Mouse (Mus musculus) liver (tissue): ENCODE data around the gene Ttc8.

Experiments
- DNase-seq: peaks from one replicate; pipeline ENCODE4 v3.0.0-alpha.2; 2020; ENCODE audit warnings: mixed read lengths

Ttc8 gene

DNA sequence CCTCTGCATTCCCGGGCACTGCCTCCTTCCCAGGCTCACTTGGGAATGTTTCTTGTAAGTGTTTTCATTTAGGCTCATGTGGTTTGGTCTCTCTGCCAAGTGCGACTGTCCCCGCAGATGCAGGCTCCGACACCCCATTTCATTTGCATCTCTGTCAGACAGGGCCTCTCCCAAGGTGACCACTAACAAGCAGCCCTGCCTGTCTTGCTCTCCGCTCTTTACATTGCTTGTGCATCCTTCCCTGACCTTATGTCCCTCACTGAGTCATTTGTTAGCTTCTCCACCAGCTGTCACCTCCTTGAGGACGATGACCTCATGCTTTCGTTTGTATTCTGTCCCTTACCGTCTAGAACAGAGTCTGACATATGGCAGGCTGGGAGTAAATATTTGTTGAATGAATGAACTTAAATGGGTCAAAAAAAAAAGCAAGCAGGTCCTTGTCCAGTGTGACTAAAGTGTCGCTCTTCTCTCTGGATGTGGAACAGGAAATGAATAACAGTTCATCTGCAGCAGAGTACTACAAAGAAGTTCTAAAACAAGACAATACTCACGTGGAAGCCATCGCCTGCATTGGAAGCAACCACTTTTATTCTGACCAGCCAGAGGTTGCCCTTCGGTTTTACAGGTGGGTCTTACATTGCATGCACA is 53.9 kb downstream of the Ttc8 start:
- no peak for DNase-seq

DNA sequence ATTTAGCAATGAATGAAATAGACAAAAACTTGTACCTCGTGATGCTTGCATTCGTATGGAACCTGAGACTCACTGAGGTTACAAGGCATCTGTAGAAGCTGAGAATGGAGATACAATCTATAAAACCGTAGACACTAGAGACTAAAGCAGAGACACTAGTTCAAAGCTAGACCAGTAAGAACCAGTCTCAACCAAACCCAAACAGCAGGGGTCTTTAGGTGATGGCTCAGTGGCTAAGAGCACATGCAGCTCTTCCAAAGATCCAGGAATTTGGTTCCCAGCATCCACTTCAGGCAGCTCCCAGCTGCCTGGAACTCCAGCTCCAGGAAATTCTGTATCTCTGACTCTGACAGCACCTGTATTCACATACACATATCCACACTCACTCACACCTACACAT is 60.7 kb downstream of the Ttc8 start:
- DNase-seq: no peak

GRCm38 (mm10) chr12:98984785-98985184 is 64.4 kb downstream of the Ttc8 start:
- no peak for DNase-seq

DNA sequence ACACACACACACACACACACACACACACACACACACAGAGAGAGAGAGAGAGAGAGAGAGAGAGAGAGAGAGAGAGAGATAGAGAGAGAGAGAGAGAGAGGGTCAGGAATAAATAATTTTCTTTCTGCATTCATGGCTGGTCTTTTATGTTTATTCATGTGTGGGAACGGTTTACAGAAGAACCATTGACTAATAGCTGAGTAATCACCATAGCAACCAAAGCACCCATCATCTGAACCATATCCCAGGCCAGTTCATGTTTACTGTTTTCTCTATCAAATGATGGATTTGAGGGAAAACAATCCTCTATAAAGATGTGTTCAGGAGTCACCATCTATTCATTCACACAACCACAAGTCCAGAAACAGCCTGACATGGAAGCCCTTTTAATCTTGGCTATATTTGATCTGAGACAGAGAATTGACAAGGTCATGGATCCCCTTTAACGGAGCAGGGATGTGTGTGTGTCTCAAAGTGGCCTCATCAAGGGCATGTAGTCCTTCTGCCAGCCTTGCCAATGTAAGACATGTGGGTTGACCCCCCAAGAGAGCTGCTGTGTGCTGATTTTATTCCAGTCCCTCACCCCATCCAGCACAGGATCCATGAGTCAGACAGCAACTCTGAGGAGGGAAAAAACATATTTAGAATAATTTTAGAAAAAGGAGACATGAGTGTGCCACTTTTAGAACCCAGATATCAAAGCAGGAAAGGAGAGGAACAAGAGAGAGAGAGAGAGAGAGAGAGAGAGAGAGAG is 70.9 kb downstream of the Ttc8 start:
- no peak for DNase-seq

GRCm38 (mm10) chr12:98991830-98992216 is 71.4 kb downstream of the Ttc8 start:
- DNase-seq: no peak

- DNase-seq: no peak
These were observed 73.4 kb downstream of the Ttc8 start for GRCm38 (mm10) chr12:98993736-98994135.

- DNase-seq: no peak
These were observed 74.0 kb downstream of the Ttc8 start for GRCm38 (mm10) chr12:98994366-98994765.

DNA sequence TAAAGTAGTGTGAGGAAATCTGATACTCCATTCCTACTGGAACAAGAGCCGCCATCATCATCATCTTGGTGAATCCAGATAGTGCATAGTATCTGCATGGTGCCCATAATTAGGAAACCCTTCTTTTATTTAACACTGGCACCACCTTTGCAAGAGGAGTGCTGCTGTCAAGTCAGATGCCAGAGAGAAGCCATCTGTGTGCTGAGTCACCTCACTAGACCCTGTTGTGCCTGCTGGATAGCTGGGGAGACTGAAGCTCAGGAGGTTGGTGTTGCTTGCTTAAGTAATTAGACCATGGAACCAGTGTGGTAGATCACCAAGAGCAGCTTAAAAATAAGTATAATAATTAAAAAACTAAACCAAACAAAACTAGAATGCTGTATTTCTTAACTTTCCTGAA is 75.5 kb downstream of the Ttc8 start:
- DNase-seq: no peak

GRCm38 (mm10) chr12:98996581-98996988 is 76.2 kb downstream of the Ttc8 start:
- DNase-seq: no peak

DNA sequence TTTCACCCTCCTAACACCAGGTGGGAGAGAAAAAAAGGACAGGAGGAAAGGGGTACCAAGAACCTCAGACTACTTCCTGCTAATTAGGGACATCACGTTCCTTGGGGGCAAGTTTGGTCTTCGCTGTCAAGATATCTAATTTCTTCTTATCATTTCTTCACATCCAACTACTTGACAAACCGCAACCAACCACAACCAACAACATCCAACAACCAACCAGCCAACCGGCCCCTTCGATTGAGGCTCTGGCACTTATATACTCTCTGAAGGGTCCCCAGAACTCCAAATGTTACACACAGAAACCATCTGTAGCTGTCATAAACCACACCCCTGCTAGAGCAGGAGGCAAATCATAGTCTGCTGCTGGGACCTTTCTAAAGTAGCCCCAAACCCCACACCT is 76.7 kb downstream of the Ttc8 start:
- no peak for DNase-seq

DNA sequence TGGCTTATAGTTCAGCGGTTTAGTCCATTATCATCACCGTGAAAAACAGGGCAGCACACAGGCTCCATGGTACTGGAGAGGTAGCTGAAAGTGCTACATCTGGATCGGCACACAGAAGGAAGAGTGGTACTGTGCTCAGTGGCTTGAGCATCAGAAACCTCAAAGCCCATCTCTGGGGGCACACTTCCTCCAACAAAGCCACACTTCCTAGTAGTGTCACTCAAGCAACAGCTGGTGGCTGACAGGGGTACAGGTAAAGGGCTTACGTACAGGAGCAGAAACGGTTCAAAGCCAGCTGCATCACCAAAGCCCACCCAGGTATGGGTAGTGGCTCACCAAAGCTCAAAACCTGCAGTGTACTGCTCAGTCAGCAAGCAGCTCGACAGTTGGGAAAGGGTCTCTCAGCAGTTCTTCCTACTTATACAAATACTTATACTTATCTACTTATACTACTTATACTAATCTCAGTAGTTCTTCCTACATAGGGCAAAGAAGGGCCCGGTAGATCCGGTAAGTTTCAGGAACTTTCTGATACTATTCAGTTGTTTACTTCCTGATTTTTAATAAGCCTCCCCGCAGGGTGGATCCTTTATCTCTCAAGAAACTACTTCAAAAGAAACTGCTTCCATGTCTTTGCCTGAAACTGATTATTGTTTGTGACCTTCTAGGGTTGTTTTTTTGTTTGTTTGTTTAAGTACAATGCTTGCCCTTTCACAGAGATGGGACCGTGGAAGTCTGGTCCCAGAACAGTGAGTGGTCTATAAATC is 78.5 kb downstream of the Ttc8 start:
- no peak for DNase-seq

- DNase-seq: no peak
These were observed 79.9 kb downstream of the Ttc8 start for GRCm38 (mm10) chr12:99000310-99000709.

- DNase-seq: no peak
These were observed 82.7 kb downstream of the Ttc8 start for GRCm38 (mm10) chr12:99003046-99003445.

- no peak for DNase-seq
These were observed 84.4 kb downstream of the Ttc8 start for GRCm38 (mm10) chr12:99004752-99005151.

GRCm38 (mm10) chr12:99008786-99009185 is 88.4 kb downstream of the Ttc8 start:
- no peak for DNase-seq

GRCm38 (mm10) chr12:99009430-99009829 is 89.1 kb downstream of the Ttc8 start:
- DNase-seq: no peak

- no peak for DNase-seq
These were observed 89.7 kb downstream of the Ttc8 start for GRCm38 (mm10) chr12:99010044-99010443.

- no peak for DNase-seq
These were observed 90.9 kb downstream of the Ttc8 start for GRCm38 (mm10) chr12:99011161-99011861.

DNA sequence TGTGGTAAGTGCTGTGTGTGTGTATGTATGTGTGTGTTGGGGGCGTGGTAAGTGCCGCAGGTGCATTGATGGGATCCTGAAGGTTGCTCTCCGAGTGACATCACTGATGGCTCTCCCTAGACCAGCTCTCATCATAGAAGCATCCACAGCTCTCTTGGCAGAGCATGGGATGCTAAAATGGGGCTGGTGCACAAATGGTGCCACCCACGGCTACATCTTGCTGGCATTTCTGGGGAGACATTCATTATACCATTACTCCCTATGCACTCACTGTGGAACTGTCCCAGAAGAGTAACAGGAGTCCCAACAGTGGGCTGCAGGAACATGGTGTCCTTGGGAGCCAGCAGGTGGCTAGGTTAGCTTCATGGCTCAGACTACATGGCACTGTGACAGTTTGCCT is 95.5 kb downstream of the Ttc8 start:
- no peak for DNase-seq

DNA sequence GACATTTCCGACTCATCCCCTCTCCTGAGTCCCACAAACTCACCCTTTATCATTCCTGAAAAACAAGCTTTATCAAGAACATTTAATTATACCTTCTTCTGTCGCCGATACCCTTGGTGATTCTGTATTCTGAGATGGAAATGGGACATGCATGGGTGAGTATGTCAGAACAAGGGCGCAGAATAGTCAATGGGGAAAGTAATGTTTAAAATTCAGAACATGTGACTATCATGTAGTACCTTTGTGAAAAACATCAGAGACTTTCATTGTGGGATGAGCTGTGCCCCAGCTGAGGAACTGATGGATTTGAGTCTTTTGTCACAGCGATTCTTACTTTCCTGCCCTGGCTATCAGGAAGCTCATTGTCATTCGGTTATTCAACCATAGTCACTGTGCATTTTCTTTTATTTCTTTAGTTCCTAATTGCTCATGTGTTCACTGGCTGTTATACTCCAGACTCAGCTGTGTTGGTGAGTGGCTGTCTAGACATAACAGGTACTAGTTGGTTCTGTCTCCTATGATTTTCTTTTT is 104.1 kb downstream of the Ttc8 start:
- no peak for DNase-seq

- DNase-seq: no peak
These were observed 105.9 kb downstream of the Ttc8 start for GRCm38 (mm10) chr12:99026291-99026690.

DNA sequence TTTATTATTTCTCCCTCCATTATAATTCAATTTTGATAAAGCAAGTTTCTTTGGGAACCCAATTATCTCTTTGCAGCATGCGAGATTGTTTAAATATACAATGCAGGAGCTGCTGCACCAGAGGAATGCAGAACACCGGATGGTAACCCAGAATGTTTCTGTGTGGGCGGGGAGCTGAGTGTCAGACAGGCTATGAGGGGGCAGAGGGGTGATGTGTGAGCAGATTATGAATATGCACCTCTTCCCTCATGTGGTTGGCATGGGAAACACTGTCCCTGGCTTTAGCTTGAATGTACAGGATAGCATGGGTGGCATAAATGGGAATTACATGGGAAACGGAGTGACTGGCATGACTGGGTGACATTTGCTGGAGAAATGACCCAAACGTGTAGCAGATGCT is 108.3 kb downstream of the Ttc8 start:
- no peak for DNase-seq

GRCm38 (mm10) chr12:99030022-99030421 is 109.6 kb downstream of the Ttc8 start:
- no peak for DNase-seq
